Comparison of ENCODE assay signal across 17 mouse cellular contexts in genomic region chr9:40709991-40710390, GRCm38 (mm10). TPM values are rescaled to one million over a fixed set of nuclear protein-coding genes. Genes with fewer than 3 reads are reported as not detected.
DNase-seq lines count a peak whose midpoint lies in the region; ATAC-seq and TF ChIP-seq lines count a peak whose summit lies in the region.
"Had no signal": no experiment of that assay in that cellular context is flagged by ENCODE, and none has a peak within 500 bp of the region (broad histone marks: within the 10 kb centered on the region; RNA-seq: fewer than 3 reads in every experiment).

No protein-coding gene starts in this region.

- no peaks in the 10 kb centered on the region for H3K9me3 ChIP-seq in kidney, embryonic 14.5 days (ENCODE audit: control insufficient read depth, low read length)
- no peaks in the 10 kb centered on the region for H3K9me3 ChIP-seq in hindbrain, embryonic 11.5 days (ENCODE audit: control insufficient read depth, low read length)
- no peaks in the 10 kb centered on the region for H3K9me3 ChIP-seq in intestine, postnatal 0 days (ENCODE audit: control insufficient read depth)
- H3K9me3 ChIP-seq: embryonic facial prominence, embryonic 13.5 days; neural tube, embryonic 12.5 days had no signal

- no peak for ATAC-seq in kidney, embryonic 14.5 days (ENCODE audit: low FRiP score, low TSS enrichment)
- ATAC-seq in hindbrain, embryonic 11.5 days (ENCODE audit: low FRiP score): no peak
- no peak for ATAC-seq in intestine, postnatal 0 days

- no peaks in the 10 kb centered on the region for H3K36me3 ChIP-seq in kidney, embryonic 14.5 days (ENCODE audit: control insufficient read depth, insufficient read depth, low read length)
- no peaks in the 10 kb centered on the region for H3K36me3 ChIP-seq in hindbrain, embryonic 11.5 days (ENCODE audit: control insufficient read depth, insufficient read depth, low read length)
- no peaks in the 10 kb centered on the region for H3K36me3 ChIP-seq in intestine, postnatal 0 days (ENCODE audit: control insufficient read depth, insufficient read depth)
- H3K36me3 ChIP-seq: embryonic facial prominence, embryonic 13.5 days; neural tube, embryonic 12.5 days had no signal

- H3K9ac ChIP-seq in kidney, embryonic 14.5 days (ENCODE audit: low read depth, low read length): no peak overlapping the region
- H3K9ac ChIP-seq in hindbrain, embryonic 11.5 days (ENCODE audit: low read depth, low read length): no peak overlapping the region
- H3K9ac ChIP-seq in intestine, postnatal 0 days (ENCODE audit: low read depth, low read length): no peak overlapping the region
- H3K9ac ChIP-seq: embryonic facial prominence, embryonic 13.5 days; neural tube, embryonic 12.5 days had no signal

- H3K27ac ChIP-seq in kidney, embryonic 14.5 days (ENCODE audit: low read depth, low read length): 0 out of 2 replicates have a peak overlapping the region, but pooled peaks have one; percentile 6
- H3K27ac ChIP-seq in bone marrow macrophage, adult 2 months (ENCODE audit: insufficient read depth, low read depth, low read length): peak overlapping the region; percentile 68
- H3K27ac ChIP-seq in hindbrain, embryonic 11.5 days (ENCODE audit: low read depth, low read length): peak overlapping the region; percentile 73; the same call in 1 of the 2 replicates
- no peak overlapping the region; the same call in none of the 2 replicates for H3K27ac ChIP-seq in intestine, postnatal 0 days (ENCODE audit: low read depth, low read length)
- H3K27ac ChIP-seq: embryonic facial prominence, embryonic 13.5 days; neural tube, embryonic 12.5 days had no signal

- no peak overlapping the region for H3K4me3 ChIP-seq in kidney, embryonic 14.5 days (ENCODE audit: low read length)
- no peak overlapping the region for H3K4me3 ChIP-seq in bone marrow macrophage, adult 2 months (ENCODE audit: insufficient read depth, low read length)
- H3K4me3 ChIP-seq in hindbrain, embryonic 11.5 days (ENCODE audit: low read depth, low read length): no peak overlapping the region
- H3K4me3 ChIP-seq in intestine, postnatal 0 days (ENCODE audit: low read depth, low read length): no peak overlapping the region
- H3K4me3 ChIP-seq: embryonic facial prominence, embryonic 13.5 days; neural tube, embryonic 12.5 days had no signal

- no peaks in the 10 kb centered on the region for H3K27me3 ChIP-seq in kidney, embryonic 14.5 days (ENCODE audit: control insufficient read depth, insufficient read depth, low read length)
- no peaks in the 10 kb centered on the region for H3K27me3 ChIP-seq in hindbrain, embryonic 11.5 days (ENCODE audit: control insufficient read depth, insufficient read depth, low read length)
- no peaks in the 10 kb centered on the region for H3K27me3 ChIP-seq in intestine, postnatal 0 days (replicated peaks; ENCODE audit: control insufficient read depth, insufficient read depth, low read length)
- H3K27me3 ChIP-seq: embryonic facial prominence, embryonic 13.5 days; neural tube, embryonic 12.5 days had no signal

- H3K4me2 ChIP-seq in kidney, embryonic 14.5 days (replicated peaks; ENCODE audit: low read depth, low read length): no peak overlapping the region
- H3K4me2 ChIP-seq in hindbrain, embryonic 11.5 days (replicated peaks; ENCODE audit: low read depth, low read length): no peak overlapping the region
- H3K4me2 ChIP-seq in intestine, postnatal 0 days (replicated peaks; ENCODE audit: low read depth): no peak overlapping the region
- H3K4me2 ChIP-seq: embryonic facial prominence, embryonic 13.5 days; neural tube, embryonic 12.5 days had no signal

- DNase-seq in kidney, postnatal 10 days: no peak
- no peak for DNase-seq in hindbrain, embryonic 11.5 days (ENCODE audit: low spot score)
- no peak for DNase-seq in layer of hippocampus, adult 9-11 months
- no peak for DNase-seq in left cerebral cortex, adult 11 months (ENCODE audit: low spot score)
- DNase-seq: adrenal gland, postnatal 36 days; cerebellum, adult 11 months; kidney, postnatal 4 days; lung, adult 2 months; retina, postnatal 1 day; spleen, adult 18-20 months had no signal

- peaks cover 27% of the 10 kb centered on the region for H3K4me1 ChIP-seq in kidney, embryonic 14.5 days (ENCODE audit: control insufficient read depth, insufficient read depth, low read length)
- H3K4me1 ChIP-seq in bone marrow macrophage, adult 2 months (ENCODE audit: control insufficient read depth, insufficient read depth, low read length): peaks cover 21% of the 10 kb centered on the region
- H3K4me1 ChIP-seq in hindbrain, embryonic 11.5 days (replicated peaks; ENCODE audit: control insufficient read depth, insufficient read depth, low read length): peaks cover 8% of the 10 kb centered on the region; the same call in 1 of the 2 replicates
- no peaks in the 10 kb centered on the region for H3K4me1 ChIP-seq in intestine, postnatal 0 days (replicated peaks; ENCODE audit: control insufficient read depth, insufficient read depth, low read length)

- no peak for TF ChIP-seq POLR2A in bone marrow macrophage, adult 2 months (IDR thresholded peaks at IDR 0.05; ENCODE audit: borderline replicate concordance, low read depth, low read length)

- peak; percentile 30; the same call in 1 of the 2 replicates for TF ChIP-seq CTCF in bone marrow macrophage, adult 2 months (IDR thresholded peaks at IDR 0.05; ENCODE audit: low read depth, low read length)
- TF ChIP-seq CTCF in intestine, postnatal 0 days (IDR thresholded peaks at IDR 0.05; ENCODE audit: low read depth): peak; percentile 29

- WGBS in kidney, embryonic 14.5 days: 63% methylated on average over 3 of the region's 3 CpGs
- 62% methylated on average over 3 of the region's 3 CpGs for WGBS in hindbrain, embryonic 11.5 days
- 28% methylated on average over 3 of the region's 3 CpGs for WGBS in intestine, postnatal 0 days

RNA-seq across cellular contexts. Expression of gene Clmp, which starts 24.2 kb away (rescaled TPM):
- 39.0 and 41.5 TPM in 2 replicates for polyA plus RNA-seq in kidney, embryonic 14.5 days (2014; fragmentation: Nextera tagmentation; extraction: Ambion mirVana)
- 2.0 TPM in 2 replicates for polyA plus RNA-seq in bone marrow macrophage, adult 2 months (2012; ENCODE audit: insufficient read depth, insufficient read length, missing spikeins)
- polyA plus RNA-seq in hindbrain, embryonic 11.5 days (2014; fragmentation: Nextera tagmentation; extraction: Ambion mirVana): 44.1 and 45.6 TPM in 2 replicates
- 23.0 and 25.2 TPM in 2 replicates for polyA plus RNA-seq in intestine, postnatal 0 days (2015; fragmentation: Nextera tagmentation; extraction: Ambion mirVana)

RNA-seq across cellular contexts. Expression of gene Gm21915, which starts 39.6 kb away (rescaled TPM):
- polyA plus RNA-seq in kidney, embryonic 14.5 days (2014; fragmentation: Nextera tagmentation; extraction: Ambion mirVana): not detected in 2 replicates
- polyA plus RNA-seq in bone marrow macrophage, adult 2 months (2012; ENCODE audit: insufficient read depth, insufficient read length, missing spikeins): not detected in 2 replicates
- polyA plus RNA-seq in hindbrain, embryonic 11.5 days (2014; fragmentation: Nextera tagmentation; extraction: Ambion mirVana): not detected in 2 replicates
- polyA plus RNA-seq in intestine, postnatal 0 days (2015; fragmentation: Nextera tagmentation; extraction: Ambion mirVana): not detected in 2 replicates
- polyA plus RNA-seq: embryonic facial prominence, embryonic 13.5 days; heart, embryonic 14.5 days; limb, embryonic 14.5 days; lung, adult 2 months; neural tube, embryonic 12.5 days had no signal
